Mouse (Mus musculus) liver, adult 2 months (tissue): ENCODE measurements around the gene Crebzf. TPM values are rescaled to one million over a fixed set of nuclear protein-coding genes. Genes with fewer than 3 reads are reported as not detected.
A peak's percentile ranks its signal among the peaks of the same experiment; 100 is the strongest.

Source experiments
- DNase-seq: peaks from one replicate; pipeline ENCODE4 v3.0.0-alpha.2; 2011; ENCODE audit warnings: low read depth, low spot score; ENCODE audit errors: extremely low read depth
- H3K27ac ChIP-seq: fragments of 200-500 bp; replicated peaks from 2 replicates; pipeline ENCODE4 v1.5.1; 2012; ENCODE audit warnings: low read depth, mild to moderate bottlenecking, control low read depth, inconsistent platforms, low read length; ENCODE audit not compliant: insufficient read depth
- H3K27me3 ChIP-seq: fragments of 200-500 bp; 2 replicates; pipeline ENCODE4 v1.6.1; 2012; ENCODE audit warnings: mild to moderate bottlenecking, moderate library complexity, low read length, inconsistent platforms; ENCODE audit not compliant: control insufficient read depth, insufficient read depth
- H3K36me3 ChIP-seq: fragments of 200-500 bp; 2 replicates; pipeline ENCODE4 v1.6.1; 2012; ENCODE audit warnings: low read length, inconsistent platforms; ENCODE audit not compliant: control insufficient read depth, insufficient read depth
- H3K4me1 ChIP-seq: fragments of 200-500 bp; 2 replicates; pipeline ENCODE4 v1.6.1; 2011; ENCODE audit warnings: low read length; ENCODE audit not compliant: control insufficient read depth, insufficient read depth
- H3K4me3 ChIP-seq: fragments of 200-500 bp; 2 replicates; pipeline ENCODE4 v1.5.1; 2011; ENCODE audit warnings: low read depth, mild to moderate bottlenecking, control low read depth, low read length, moderate library complexity; ENCODE audit not compliant: insufficient read depth
- H3K79me2 ChIP-seq: fragments of 200-500 bp; 2 replicates; pipeline ENCODE4 v1.6.1; 2012; ENCODE audit warnings: inconsistent platforms, mild to moderate bottlenecking, low read length, moderate library complexity; ENCODE audit not compliant: control insufficient read depth, insufficient read depth
- H3K9ac ChIP-seq: fragments of 200-500 bp; 2 replicates; pipeline ENCODE4 v1.6.1; 2012; ENCODE audit warnings: low read depth, mild to moderate bottlenecking, control low read depth, inconsistent platforms, low read length
- CTCF ChIP-seq: fragments of 200-500 bp; IDR thresholded peaks from 2 replicates; pipeline ENCODE4 v1.5.1; 2011; ENCODE audit warnings: low read depth, low read length, control low read depth
- POLR2A ChIP-seq: fragments of 200-500 bp; IDR thresholded peaks from 2 replicates; pipeline ENCODE4 v1.6.1; 2011; ENCODE audit warnings: low read length, control low read depth; ENCODE audit not compliant: insufficient read depth; ENCODE audit errors: extremely low read depth
- WGBS: fragments of 180-500 bp; shearing (Covaris S2); methylation state at CpG from one replicate; pipeline ENCODE4 v1.1.7; 2018; 5-methylcytosine and 5-hydroxymethylcytosine counted together
- polyA plus RNA-seq: library from polyadenylated mRNA; depleted of rRNA; stranded (reverse); fragments of >200 nt; gene quantifications from 2 replicates; pipeline ENCODE4 v1.2.3, GENCODE M21; 2012
- total RNA-seq: library from RNA; depleted of rRNA; stranded (reverse); fragments of >200 nt; gene quantifications from 2 replicates; pipeline ENCODE4 v1.2.3, GENCODE M21; 2014

Gene Crebzf
- total and polyA plus RNA-seq, 2 experiments: 21.0 to 40.7 TPM

- no peak for DNase-seq
- TF ChIP-seq POLR2A (no peak), CTCF (no peak)
- H3K36me3 ChIP-seq: peaks cover 12% of the 10 kb centered on the region
- H3K4me3 ChIP-seq: peak overlapping the region; percentile 96
- H3K9ac ChIP-seq: peak overlapping the region; percentile 98
- 0% methylated on average over 6 of the region's 6 CpGs for WGBS
- H3K4me1 ChIP-seq: peaks cover 11% of the 10 kb centered on the region; the same call in 1 of the 2 replicates
- no peaks in the 10 kb centered on the region for H3K27me3 ChIP-seq
- peaks cover 14% of the 10 kb centered on the region for H3K79me2 ChIP-seq
- H3K27ac ChIP-seq: peak overlapping the region; percentile 98
These were observed 1.7 kb downstream of the Crebzf start for GRCm38 (mm10) chr7:90444206-90444605.

- Histone ChIP-seq H3K27me3 (no peaks in the 10 kb centered on the region), H3K4me1 (peaks cover 6% of the 10 kb centered on the region), H3K36me3 (peaks cover 23% of the 10 kb centered on the region), H3K27ac (peak overlapping the region; percentile 22; the same call in 1 of the 2 replicates), H3K4me3 (peak overlapping the region; percentile 76), H3K79me2 (peaks cover 2% of the 10 kb centered on the region; the same call in 1 of the 2 replicates), H3K9ac (peak overlapping the region; percentile 9)
- TF ChIP-seq CTCF: no peak
- peak; percentile 46 for DNase-seq
- 3% methylated on average over 7 of the region's 7 CpGs for WGBS
These were observed 13.8 kb downstream of the Crebzf start for GRCm38 (mm10) chr7:90456149-90456844.

- H3K4me1 ChIP-seq: peaks cover 6% of the 10 kb centered on the region
- H3K27ac ChIP-seq: peak within 1 kb of the TSS; percentile 78
- peak within 1 kb of the TSS; percentile 76 for H3K4me3 ChIP-seq
- H3K9ac ChIP-seq: peak within 1 kb of the TSS; percentile 89
- DNase-seq: peak; percentile 92
- TF ChIP-seq CTCF (peak; percentile 60), POLR2A (peak; percentile 93)
- peaks cover 20% of the 10 kb centered on the region for H3K36me3 ChIP-seq
- H3K79me2 ChIP-seq: peaks cover 2% of the 10 kb centered on the region; the same call in 1 of the 2 replicates
- under 1% methylated on average over 41 of the region's 41 CpGs for WGBS
- no peaks in the 10 kb centered on the region for H3K27me3 ChIP-seq
These were observed 14.4 kb downstream of the Crebzf start, which contains the start of gene Tmem126a for GRCm38 (mm10) chr7:90456845-90457468. TSS of gene Tmem126a (minus strand) at chr7:90457229.

GRCm38 (mm10) chr7:90457517-90457916, 15.0 kb downstream of the Crebzf start:
- no peak for DNase-seq
- no peaks in the 10 kb centered on the region for H3K27me3 ChIP-seq
- H3K36me3 ChIP-seq: peaks cover 16% of the 10 kb centered on the region
- peak overlapping the region; percentile 89 for H3K9ac ChIP-seq
- whole genome bisulfite sequencing: 2% methylated on average over 10 of the region's 10 CpGs
- peak overlapping the region; percentile 76 for H3K4me3 ChIP-seq
- H3K4me1 ChIP-seq: peaks cover 6% of the 10 kb centered on the region
- TF ChIP-seq CTCF: no peak
- TF ChIP-seq POLR2A: no peak
- H3K79me2 ChIP-seq: peaks cover 2% of the 10 kb centered on the region; the same call in 1 of the 2 replicates
- H3K27ac ChIP-seq: peak overlapping the region; percentile 61

DNA sequence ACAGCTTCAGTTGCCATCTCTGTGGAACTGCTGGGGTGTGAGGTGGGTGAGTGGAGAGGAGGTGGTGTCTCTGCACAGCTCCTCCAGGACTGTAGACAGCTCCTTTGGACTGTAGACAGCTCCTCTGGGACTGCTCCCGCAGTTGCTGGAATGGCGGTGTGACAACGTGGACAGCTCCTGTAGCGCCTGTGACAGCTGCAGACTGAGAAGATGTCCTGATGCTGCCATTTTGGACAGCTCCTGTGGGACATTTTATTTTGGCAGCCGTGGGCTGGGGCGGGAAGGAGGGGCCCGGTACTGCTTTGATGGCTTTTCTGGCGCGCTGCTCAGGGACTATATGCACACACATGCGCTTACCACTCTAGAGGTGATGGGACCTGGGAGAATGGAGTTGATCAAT, 17.8 kb downstream of the Crebzf start:
- Histone ChIP-seq H3K79me2 (no peaks in the 10 kb centered on the region; the same call in 1 of the 2 replicates), H3K36me3 (no peaks in the 10 kb centered on the region), H3K9ac (no peak overlapping the region), H3K4me3 (no peak overlapping the region), H3K4me1 (peaks cover 4% of the 10 kb centered on the region; the same call in 1 of the 2 replicates), H3K27me3 (no peaks in the 10 kb centered on the region), H3K27ac (no peak overlapping the region)
- DNase-seq: no peak
- 45% methylated on average over 10 of the region's 10 CpGs for WGBS
- TF ChIP-seq CTCF: no peak
- TF ChIP-seq POLR2A: no peak
